Mouse (Mus musculus) megakaryocyte, adult 5-6 weeks (primary cell): ENCODE data around the gene Hoxd9. TPM values are rescaled to one million over a fixed set of nuclear protein-coding genes. Genes with fewer than 3 reads are reported as not detected.

Experiments used
- ATAC-seq: 2 replicates; pipeline ENCODE4 v1.8.0; 2016; ENCODE audit warnings: mild to moderate bottlenecking, inconsistent platforms; ENCODE audit not compliant: poor library complexity, severe bottlenecking
- total RNA-seq, 2 experiments: library from RNA; stranded (forward) in 1 of 2; stranded (reverse) in 1 of 2; fragments of 153-499, 151-499 nt in 1 of 2; fragments of 221-1000, 200-1000 nt in 1 of 2; gene quantifications; 2 replicates each; pipeline versions ENCODE4 v1.2.3 to v1.2.4; 2015 to 2017

The Hoxd9 gene
- total RNA-seq, 2 experiments from 2014 or later = not detected

GRCm38 (mm10) chr2:74710929-74711543 is 13.5 kb downstream of the Hoxd9 start:
- ATAC-seq = no peak

- no peak for ATAC-seq
These were observed 14.4 kb downstream of the Hoxd9 start, which contains the start of the genes Hoxd3 and Hoxd4 for GRCm38 (mm10) chr2:74711721-74712621. Gene Hoxd3, plus strand, starts transcription at chr2:74711927. Gene Hoxd4, plus strand, starts transcription at chr2:74711929.

GRCm38 (mm10) chr2:74713239-74714150 is 16.0 kb downstream of the Hoxd9 start:
- no peak for ATAC-seq

DNA sequence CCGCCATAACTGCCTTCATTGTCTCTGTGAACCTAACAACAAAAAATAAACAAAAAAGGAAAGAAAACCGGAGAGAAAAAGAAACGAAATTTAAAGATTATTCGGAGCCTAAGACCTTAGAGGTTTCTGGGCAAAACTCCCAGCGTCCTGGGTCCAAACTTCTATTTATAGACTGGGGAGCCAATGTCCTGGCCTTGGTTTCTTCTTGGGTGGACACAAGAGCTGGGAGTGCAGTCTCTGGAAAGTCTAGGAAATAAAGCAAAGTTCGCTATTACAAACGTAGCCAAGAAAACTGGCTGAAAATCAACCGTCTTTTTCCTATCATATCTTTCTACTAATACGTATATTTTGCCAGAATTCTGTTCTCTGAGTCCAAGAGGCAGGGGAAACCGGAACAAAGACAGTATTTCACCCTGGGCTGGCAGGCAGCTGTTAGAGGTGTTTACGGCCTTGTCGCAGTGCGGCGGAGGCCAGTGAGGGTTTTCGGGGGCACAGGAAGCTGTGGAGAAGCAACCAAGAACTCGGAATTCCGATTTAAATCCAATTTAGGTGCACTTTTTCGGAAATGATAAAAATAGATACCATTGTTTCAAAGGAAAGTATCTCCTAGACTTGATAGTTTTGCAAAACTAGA is 16.7 kb downstream of the Hoxd9 start:
- no peak for ATAC-seq

GRCm38 (mm10) chr2:74714881-74715280 is 17.4 kb downstream of the Hoxd9 start:
- no peak for ATAC-seq

GRCm38 (mm10) chr2:74715504-74716241 is 18.1 kb downstream of the Hoxd9 start:
- ATAC-seq = peak; percentile 49; the same call in 1 of the 2 replicates

- no peak for ATAC-seq
These were observed 22.9 kb downstream of the Hoxd9 start for GRCm38 (mm10) chr2:74720384-74720783.

GRCm38 (mm10) chr2:74720955-74721491 is 23.5 kb downstream of the Hoxd9 start:
- no peak for ATAC-seq

GRCm38 (mm10) chr2:74721882-74722281 is 24.4 kb downstream of the Hoxd9 start:
- ATAC-seq = no peak

DNA sequence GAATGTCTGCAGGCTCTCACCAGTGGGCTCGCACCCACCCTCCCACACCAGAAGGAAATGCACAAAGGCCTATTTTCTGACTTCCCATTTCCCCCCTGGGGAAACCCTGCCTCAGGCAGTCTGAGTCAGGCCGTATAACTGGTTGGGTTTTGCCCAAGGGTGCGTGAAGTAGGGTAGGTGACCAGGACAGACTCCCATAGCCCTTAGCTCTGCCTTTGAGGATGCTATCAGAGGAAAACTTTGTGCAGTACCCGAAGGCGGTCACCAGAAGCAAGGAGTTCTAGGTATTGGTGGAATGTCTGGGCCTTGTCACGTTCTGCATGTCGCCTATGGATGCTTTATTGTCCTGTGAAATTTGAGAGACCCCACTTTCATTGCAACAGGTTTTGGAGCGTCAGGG is 25.4 kb downstream of the Hoxd9 start:
- no peak for ATAC-seq

GRCm38 (mm10) chr2:74724244-74725015 is 26.9 kb downstream of the Hoxd9 start:
- no peak for ATAC-seq

- ATAC-seq = no peak
These were observed 27.6 kb downstream of the Hoxd9 start for GRCm38 (mm10) chr2:74725171-74725570.

DNA sequence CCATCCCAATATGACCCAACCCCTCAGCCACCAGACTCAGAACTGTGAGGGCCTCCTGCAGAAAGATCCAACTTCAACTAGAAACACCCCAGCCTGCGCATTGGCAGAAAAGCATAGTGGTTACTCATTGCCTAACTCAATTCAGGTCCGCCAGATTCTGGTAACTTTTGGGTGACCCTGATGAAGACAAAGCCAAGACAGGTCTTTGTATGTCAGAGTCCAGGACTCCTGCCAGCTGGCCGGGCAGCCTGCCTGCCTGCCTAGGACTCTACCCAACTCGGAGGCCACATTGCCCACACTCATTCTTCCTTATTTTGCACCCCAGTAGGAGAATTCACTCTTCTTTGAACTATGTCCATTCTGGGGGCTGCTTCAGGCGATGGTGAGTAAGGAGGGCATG is 29.0 kb downstream of the Hoxd9 start, which contains the start of gene Gm28230:
Gm28230 (plus strand) TSS at position 178 of the 400 bp plus-strand sequence.
- ATAC-seq = no peak

- no peak for ATAC-seq
These were observed 29.6 kb downstream of the Hoxd9 start for GRCm38 (mm10) chr2:74726973-74727639.

- ATAC-seq = no peak
These were observed 30.2 kb downstream of the Hoxd9 start for GRCm38 (mm10) chr2:74727640-74728302.

DNA sequence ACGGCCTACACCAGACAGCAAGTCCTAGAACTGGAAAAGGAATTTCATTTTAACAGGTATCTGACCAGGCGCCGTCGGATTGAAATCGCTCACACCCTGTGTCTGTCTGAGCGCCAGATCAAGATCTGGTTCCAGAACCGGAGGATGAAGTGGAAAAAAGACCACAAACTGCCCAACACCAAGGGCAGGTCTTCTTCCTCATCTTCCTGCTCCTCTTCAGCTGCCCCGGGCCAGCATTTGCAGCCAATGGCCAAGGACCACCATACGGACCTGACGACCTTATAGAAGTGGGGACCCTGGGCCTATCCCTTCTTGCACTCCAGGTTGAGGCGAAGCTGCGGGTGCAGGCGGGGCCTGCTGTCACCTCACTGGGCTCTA is 30.8 kb downstream of the Hoxd9 start:
- ATAC-seq = no peak

DNA sequence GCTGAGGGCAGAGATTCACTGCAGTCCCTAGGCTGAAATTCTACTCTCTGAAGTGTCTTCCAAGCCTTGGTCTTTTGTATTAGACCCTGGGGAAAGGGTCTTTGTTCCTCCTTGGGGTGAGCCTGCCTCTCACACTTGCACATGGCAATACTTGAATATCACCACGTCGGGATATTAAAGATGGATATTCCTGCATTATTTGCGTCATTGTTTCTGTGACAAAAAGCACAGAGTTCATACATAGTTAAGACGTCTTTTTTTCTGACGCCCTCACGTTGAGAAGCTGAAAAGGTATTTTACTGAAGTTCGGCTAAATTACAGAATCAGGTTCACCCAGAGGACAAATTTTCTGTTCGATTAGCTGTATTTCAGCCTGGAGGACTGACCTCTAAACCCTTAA is 32.8 kb downstream of the Hoxd9 start:
- no peak for ATAC-seq

- no peak for ATAC-seq
These were observed 33.5 kb downstream of the Hoxd9 start for GRCm38 (mm10) chr2:74731055-74731454.
